Mouse (Mus musculus) adrenal gland, postnatal 14 days (tissue): ENCODE data around the gene Tmem200a. TPM values are rescaled to one million over a fixed set of nuclear protein-coding genes. Genes with fewer than 3 reads are reported as not detected.

Source experiments
- DNase-seq: peaks from one replicate; pipeline ENCODE4 v3.0.0; 2021; ENCODE audit warnings: mixed read lengths
- total RNA-seq: library from RNA; stranded (reverse); gene quantifications from 2 replicates; pipeline ENCODE4 v1.2.3, GENCODE M21; 2021

The Tmem200a gene
- total RNA-seq, 1 experiment from 2014 or later = 27.6 TPM

DNA sequence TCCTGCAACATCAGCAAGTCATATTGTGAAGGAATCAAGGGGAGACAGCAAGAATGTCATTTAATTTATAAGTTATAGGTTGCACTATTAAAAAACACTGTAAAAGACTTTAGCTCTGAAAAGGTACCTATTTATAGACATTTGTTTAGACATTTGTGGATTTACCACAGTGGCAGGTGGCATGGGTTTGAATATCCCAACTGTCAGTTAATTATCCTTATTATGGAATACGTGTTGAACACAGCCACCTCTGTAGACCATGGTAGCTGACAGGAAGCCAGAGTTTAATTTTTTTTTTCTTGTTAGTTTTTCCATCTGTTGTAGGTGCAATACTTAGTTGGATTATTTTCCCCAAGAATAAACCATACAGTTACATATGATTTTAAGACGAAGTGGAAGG is 194.3 kb downstream of the Tmem200a start:
- no peak for DNase-seq

DNA sequence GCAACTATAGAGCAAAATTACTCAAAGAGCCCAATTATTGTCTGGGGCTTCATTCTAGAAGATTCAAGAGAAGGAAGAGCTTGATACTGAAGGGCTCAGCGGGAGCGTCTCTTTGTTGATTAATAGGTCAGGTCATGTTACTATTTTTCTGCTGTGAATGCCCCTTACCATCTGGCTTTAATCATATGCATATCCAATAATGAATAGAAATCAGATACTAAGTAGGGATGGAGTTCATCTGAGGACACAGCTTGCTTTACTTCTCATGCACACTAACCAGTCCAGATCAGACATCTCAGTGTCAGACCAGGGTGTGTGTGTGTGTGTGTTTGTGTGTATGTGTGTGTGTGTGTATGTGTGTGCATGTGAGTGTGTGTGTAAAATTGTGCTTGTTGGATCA is 201.1 kb downstream of the Tmem200a start:
- no peak for DNase-seq

DNA sequence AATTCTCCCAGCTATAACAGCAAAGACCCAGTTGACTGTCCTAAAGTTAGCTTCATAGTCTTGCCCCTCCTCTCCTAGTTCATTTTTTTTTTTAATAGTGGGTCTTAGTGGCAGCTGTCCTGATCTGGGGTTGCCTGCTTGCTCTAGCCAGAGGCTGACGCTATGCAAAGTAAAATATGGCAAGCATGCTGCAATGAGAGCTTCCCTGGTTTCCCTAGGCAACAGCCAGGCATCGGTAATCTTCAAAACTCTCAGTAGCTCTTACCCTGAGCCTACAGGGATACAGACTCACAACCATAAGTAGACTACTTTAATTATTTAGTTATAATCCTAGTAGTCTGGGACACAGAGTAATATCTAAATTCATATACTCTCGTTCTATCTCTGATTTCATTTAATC is 202.0 kb downstream of the Tmem200a start:
- DNase-seq = no peak

DNA sequence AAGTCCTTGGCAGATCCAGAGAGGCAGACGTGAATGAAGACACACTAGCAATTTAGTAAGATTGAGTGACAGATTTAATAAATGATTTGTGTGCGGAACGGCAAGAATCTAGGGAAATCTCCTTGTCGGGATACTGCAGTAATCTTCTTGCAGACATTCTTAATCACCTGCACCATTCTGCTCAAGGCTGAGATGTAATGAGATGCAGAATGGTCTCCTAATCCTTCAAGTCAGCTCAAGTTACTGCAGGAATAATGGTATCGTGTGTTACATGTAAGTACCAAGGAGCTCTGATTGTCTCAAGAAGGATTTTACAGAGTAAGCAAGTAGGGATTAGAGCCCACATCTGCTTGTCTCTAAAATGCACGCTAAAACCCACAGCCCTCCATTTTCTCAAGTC is 210.1 kb downstream of the Tmem200a start:
- no peak for DNase-seq

Other genes with a start within 250 kb of the Tmem200a start
- 0.30 and 0.41 TPM in 2 replicates for gene Gm9767, start 797 bp downstream of the Tmem200a start, total RNA-seq
- not detected in 2 replicates for gene Samd3, start 150.7 kb upstream of the Tmem200a start, total RNA-seq